Mouse (Mus musculus): ENCODE measurements around the gene Irf2bp1. TPM values are rescaled to one million over a fixed set of nuclear protein-coding genes. Genes with fewer than 3 reads are reported as not detected.

Irf2bp1 gene
- 10 to 100 TPM; 55.7 to 57.8 TPM for total RNA-seq (2021)
- long read RNA-seq, experiment 1, transcript Irf2bp1-201 (1 exons, 2,734 nt) = major isoform, 146 of 146 reads
- long read RNA-seq, experiment 1, partial matches to known transcripts = 0 of 146 reads
- long read RNA-seq, experiment 1, other reads (novel, unspliced or antisense) = 0 of 146 reads
- long read RNA-seq, experiment 2, transcript Irf2bp1-201 (1 exons, 2,734 nt) = major isoform, 104 of 104 reads
- long read RNA-seq, experiment 2, partial matches to known transcripts = 0 of 104 reads
- long read RNA-seq, experiment 2, other reads (novel, unspliced or antisense) = 0 of 104 reads

DNA sequence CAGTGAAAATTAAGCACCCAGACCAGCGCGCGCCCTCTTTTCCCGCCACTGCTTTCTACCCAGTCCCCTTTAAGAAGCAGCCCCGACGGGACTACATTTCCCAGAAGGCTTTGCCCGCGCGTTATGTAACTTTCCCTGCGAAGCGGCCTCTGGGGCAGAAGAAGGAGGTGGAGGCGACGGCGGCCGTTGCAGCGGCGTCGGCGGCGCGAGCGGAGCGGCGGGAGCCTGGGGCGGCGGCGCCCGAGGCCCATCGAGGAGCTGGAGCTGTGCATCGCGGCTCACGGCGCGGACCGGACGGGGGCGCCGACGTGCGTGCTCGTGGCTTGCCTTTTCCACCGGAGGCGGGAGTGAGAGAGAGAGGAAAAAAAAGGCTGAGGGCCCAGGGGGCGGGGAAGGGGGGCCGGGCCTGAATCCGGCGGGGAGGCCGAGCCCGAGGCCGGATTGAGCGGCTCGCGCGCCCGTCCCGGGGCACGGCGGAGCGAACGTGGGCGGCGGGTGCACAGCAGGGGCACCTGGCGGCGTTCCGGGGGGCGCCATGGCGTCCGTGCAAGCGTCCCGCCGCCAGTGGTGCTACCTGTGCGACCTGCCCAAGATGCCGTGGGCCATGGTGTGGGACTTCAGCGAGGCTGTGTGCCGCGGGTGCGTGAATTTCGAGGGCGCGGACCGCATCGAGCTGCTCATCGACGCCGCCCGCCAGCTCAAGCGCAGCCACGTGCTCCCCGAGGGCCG, at the start of gene Irf2bp1:
Gene Irf2bp1 (plus strand): TSS at position 143 of the 729 bp plus-strand sequence.
- DNase-seq (ENCODE audit: low spot score in 2 of 2) = peak; percentile 93 to 96

DNA sequence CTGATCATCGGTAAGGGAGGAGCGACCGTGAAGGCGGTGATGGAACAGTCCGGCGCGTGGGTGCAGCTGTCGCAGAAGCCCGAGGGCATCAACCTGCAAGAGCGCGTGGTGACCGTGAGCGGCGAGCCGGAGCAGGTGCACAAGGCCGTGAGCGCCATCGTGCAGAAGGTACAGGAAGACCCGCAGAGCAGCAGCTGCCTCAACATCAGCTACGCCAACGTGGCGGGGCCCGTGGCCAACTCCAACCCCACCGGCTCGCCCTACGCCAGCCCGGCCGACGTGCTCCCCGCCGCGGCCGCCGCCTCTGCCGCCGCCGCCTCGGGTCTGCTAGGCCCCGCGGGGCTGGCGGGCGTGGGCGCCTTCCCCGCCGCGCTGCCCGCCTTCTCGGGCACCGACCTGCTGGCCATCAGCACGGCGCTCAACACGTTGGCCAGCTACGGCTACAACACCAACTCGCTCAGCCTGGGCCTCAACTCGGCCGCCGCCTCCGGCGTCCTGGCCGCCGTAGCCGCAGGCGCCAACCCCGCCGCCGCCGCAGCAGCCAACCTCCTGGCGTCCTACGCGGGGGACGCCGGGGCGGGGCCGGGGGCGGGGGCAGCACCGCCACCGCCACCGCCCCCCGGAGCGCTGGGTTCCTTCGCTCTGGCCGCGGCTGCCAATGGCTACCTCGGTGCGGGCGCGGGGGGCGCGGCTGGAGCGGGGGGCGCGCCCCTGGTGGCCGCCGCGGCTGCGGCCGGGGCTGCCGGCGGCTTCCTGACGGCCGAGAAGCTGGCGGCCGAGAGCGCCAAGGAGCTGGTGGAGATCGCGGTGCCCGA, 46.1 kb upstream of the Irf2bp1 start:
- DNase-seq (ENCODE audit: low spot score in 2 of 2) = peak; percentile 47 to 74

DNA sequence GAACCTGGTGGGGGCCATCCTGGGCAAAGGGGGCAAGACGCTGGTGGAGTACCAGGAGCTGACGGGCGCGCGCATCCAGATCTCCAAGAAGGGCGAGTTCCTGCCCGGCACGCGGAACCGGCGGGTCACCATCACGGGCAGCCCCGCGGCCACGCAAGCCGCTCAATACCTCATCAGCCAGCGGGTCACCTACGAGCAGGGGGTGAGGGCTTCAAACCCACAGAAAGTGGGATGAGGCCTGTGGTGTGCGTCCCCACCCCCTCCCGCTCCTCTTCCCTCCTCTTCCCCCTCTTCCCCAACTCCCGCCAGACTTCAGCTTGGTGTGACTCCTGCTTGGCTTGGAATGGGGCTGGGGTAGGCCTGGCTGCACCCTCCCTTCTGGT, 45.5 kb upstream of the Irf2bp1 start:
- no peak for DNase-seq (ENCODE audit: low spot score in 2 of 2)

DNA sequence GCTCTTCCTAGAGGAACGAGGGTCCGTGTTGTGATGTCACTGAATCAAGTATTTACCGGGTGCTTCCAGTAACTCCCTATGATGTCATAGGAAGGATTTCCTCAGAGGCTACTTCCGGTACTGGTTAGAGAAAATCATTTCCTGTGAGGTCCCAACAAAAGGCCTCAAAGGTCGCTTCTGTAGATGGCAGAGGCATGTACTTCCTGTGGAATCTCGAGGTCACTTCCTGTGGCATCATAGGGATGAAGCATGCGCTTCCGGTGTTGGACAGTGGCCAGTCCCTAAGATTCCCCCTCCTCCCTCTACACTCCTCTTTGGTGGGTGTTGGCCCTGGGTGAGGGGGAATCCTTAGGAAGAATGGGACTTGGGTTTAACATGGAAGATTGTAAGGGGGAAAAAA, 44.4 kb upstream of the Irf2bp1 start:
- no peak for DNase-seq (ENCODE audit: low spot score in 2 of 2)

DNA sequence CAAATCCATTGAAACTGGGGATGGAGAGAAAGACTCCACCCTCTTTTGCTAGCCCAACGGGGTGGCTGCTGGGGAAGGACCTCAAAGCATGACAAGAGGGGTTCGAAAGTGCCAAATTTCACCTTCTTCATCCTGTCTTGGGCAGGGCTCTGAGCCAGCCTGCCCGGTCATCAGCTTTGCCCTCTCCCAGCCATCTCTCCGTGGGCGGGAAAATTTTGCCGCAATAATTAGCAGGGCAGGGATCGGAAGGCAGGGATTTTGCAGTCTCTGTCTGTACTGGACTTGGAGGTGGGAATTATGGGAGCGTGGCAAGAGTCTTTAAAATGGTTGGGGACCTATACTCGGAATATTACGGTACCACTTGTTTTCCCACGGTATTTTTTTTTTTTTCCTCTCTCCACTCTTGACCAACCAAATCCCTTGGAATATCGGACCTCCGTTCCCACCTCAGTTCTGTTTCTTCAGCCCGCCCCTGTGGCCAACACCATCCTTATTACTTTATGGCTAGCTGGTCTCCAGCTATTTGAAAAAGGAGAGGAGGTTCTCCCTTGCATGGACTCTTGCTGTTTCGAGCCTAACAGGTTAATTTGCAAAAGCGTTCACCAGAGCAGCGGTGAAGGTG, 41.6 kb upstream of the Irf2bp1 start:
- no peak for DNase-seq (ENCODE audit: low spot score in 2 of 2)

DNA sequence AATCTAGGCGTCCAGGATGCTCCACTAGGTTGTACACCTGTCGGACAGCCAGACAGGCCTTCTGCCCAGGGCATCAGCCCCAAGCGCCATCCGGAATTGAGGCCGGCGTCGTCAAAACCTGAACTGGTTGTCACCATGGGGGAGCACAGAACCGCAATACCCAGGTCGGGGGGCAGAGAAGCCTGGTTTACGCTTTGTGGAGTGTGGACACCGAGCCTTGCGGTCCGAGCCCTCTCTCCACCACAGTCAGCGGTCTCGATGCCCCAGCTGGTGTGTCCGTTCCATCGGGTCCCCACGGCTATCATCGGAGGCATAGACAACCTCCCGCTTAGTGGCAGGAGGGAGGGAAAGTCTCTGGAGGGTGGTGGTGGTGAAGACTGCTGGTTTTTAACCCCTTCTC, 41.0 kb upstream of the Irf2bp1 start:
- DNase-seq (ENCODE audit: low spot score in 2 of 2) = no peak

DNA sequence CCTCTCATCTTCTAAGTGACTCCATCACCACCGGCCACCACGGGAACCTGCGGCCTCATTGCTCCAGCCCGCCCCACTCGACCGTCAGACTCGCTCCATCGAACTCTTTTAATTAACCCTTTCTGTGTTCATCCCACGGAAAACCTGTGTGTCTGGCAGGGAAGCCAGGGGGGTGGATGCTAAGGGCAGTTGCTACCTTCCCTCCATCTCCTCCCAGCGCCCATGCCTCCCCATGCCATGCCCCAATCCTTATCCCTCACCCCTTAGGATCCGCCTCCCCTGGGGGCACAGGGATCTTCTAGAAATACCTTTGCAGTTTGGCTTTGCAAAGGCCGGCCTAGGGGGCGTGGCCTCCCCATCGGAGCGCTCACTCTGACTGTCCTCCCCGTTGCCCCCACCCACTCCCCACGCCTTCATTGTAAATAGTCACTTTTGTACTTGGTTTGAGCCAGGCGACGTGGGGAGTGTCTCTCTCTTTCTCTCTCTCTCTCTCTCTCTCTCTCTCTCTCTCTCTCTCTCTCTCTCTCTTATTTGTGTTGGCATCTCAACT, 40.5 kb upstream of the Irf2bp1 start:
- no peak for DNase-seq (ENCODE audit: low spot score in 2 of 2)

DNA sequence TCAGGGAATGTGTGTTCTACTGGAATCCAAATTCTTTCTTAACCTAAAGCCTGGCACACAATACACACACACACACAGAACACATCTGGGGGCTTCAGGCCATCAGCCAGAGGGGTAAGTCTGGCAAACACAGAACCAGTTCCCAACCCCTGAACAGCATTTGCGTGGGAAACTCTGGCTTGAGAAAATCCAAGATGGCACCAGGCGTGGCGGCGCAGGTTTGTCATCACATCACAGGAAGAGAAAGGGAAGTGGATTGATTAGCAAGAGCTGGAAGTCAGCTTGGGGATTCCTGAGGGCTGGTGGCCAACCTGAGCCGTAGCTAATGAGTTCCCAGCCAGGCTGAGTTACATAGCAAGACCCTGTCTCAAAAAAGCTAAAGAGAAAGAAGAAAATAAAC, 38.5 kb upstream of the Irf2bp1 start:
- DNase-seq (ENCODE audit: low spot score in 2 of 2) = no peak

DNA sequence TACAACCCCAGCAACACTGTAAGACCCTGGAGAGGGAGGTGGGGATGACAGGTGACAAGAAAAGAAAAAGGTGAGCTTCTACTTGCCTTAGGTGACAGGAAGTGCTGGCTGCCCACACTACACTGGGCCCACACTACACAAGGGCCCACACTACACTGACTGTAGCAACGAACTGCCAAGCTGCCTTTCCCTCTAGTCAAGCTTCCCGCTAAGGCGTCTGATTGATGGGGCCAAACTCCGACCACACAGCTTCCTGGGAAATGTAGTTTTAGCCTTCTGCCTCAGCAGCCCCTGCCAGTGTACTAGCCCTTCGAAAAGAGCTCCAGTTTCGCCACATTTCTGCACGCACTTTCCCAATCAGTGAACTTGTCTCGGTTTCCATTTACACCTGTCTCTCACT, 36.2 kb upstream of the Irf2bp1 start:
- no peak for DNase-seq (ENCODE audit: low spot score in 2 of 2)

DNA sequence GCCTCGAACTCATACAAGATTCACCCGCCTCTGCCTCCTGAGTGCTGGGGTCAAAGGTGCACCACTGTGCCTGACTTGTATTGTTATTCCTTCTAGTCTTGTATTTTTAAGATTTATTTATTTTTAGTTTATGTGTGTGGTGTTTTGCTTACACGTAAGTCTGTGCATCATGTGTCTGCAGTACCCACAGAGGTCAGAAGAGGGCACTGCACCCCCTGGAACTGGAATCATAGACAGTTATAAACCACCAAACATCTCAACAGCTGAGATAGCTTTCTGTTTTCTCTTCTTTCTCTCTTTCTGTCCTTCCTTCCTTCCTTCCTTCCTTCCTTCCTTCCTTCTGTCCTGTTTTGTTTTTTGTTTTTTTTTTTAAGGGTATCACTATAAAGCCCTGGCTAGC, 32.9 kb upstream of the Irf2bp1 start:
- no peak for DNase-seq (ENCODE audit: low spot score in 2 of 2)

DNA sequence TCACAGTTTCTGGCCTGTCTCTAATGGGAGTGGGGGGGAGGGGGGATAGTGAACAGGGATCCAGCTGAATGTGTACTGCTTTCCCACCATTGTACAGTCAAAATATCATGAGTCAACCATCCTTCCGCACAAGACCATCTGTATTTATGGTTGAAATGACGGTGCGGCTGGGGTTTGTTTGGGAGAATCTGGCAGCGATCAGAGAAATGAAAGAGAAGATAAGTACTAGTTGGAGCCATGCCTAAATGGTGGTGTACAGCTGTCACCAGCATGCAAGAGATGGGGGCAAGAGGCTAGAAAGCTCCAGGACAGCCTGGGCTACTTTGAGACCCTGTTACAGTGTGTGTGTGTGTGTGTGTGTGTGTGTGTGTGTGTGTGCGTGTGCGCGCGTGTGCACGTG, 25.5 kb upstream of the Irf2bp1 start:
- no peak for DNase-seq (ENCODE audit: low spot score in 2 of 2)

DNA sequence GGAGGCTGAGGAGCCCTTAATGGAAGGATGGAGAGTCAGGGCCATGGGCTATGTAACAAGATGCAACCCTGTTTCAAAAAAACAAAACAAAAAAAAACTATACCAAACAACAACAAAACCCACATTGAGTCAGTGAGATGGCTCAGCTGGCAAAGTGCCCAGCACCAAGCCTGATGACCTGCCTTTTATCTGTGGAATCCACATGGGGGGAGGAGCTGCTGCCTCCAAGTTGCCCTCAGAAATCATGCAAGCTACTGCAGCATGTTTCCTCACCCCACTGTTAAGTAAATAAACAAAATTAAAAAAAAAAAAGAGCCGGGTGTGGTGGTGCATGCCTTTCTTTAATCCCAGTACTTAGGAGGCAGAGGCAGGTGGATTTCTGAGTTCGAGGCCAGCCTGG, 17.3 kb upstream of the Irf2bp1 start:
- no peak for DNase-seq (ENCODE audit: low spot score in 2 of 2)

DNA sequence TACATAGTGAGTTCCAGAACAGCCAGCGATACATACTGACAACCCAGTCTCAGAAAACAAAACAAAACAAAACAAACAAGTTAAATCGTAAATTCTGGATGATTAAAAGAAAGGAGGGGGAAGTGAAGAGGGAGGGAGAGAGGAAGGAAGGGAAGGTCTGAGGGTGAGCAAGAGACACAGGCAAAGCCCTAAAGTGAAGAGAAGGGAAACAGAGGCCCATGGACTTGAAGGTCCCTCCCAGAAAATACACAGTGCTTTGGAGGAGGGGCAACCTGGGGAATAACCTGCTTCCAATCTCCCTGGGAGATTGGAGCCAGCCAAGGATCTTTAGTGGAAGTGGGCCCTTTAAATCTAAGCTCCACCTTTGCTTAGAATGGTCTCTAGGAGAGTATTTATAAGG, 16.7 kb upstream of the Irf2bp1 start, which contains the start of gene Nanos2:
Gene Nanos2 (plus strand): TSS at position 301 of the 400 bp plus-strand sequence.
- DNase-seq (ENCODE audit: low spot score in 2 of 2) = no peak

DNA sequence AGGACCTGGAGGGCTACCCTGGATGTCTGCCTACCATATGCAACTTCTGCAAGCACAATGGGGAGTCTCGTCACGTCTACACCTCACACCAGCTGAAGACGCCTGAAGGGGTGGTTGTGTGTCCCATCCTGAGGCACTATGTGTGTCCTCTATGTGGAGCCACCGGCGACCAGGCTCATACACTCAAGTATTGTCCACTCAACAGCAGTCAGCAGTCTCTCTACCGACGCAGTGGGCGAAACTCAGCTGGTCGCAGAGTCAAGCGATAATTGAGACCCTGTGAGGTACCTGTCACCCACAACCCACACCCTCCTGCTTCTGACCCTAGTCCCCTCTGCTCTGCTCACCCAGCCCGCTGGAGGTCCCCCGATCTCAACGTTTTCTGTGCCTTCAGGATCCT, 16.1 kb upstream of the Irf2bp1 start:
- DNase-seq (ENCODE audit: low spot score in 2 of 2) = no peak

DNA sequence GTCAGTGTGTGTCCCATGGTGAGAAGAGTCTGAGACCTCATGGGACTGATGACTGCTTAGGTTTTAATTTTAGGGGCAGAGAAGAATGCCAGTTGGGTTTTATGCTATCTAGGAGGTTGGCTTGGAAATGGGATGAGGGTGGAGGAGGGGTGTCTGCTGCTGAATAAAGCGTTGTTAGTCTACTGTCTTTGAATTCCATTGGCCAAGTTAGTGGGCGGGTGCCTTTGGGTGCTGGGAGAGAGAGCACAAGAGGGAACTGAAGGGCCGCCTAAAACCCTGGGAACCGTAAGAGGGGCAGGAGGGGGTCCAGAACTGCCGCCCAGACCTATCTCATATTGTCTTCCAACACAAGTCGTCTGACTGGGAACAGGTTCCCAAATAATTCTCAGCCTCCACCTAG, 15.1 kb upstream of the Irf2bp1 start:
- no peak for DNase-seq (ENCODE audit: low spot score in 2 of 2)

DNA sequence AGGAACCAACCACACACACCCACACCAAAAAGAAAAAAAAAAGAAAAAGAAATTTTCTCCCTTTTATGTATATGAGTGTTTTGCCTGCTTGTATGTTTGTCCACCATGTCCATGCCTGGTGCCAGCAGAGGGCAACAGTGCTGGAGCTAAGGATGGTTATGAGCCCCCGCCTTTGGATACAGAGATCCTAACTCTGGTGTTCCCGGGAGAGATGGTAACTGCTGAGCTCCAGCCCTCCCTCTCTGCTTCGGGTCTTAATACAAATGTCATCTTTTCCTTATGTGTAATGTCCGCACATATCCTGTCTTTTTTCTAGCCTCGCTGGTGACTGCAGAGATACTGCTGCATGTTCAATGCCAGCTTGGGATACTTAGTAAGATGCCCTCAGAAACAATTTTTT, 13.8 kb upstream of the Irf2bp1 start:
- DNase-seq (ENCODE audit: low spot score in 2 of 2) = no peak

DNA sequence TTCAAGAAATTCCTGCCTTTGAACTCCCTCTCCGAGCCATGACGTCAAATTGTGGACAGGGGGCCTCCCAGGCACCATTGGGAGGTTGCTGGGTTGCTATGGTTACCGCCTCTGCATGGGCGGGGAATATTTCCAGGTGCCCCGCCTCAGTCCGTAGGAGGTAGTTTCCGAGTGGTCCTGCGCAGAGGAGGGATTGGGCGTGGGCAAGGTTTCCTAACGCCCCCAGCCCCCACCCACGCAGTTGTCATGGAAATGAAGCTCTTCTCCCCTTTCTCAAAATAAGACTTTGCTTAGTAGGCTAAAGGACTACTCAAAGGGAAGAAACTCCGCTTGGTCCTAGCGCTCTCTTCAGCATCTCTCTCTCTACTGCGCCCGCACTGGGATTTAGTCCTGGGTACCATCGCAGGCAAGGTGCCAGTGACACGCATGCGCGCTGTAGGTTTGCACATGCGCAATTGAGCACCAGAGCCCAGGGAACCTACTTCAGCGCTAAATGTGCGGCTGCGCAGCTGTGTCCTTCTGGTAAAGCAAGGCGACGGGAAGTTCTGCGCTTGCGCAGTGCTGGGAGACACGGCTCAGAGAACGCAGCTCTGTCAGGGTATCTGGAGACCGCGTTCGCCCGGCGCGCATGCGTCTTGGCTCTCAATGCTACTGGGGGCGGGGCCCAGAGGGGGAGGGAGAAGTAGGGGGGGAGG, 13.1 kb upstream of the Irf2bp1 start, which contains the start of gene Mypop:
Gene Mypop (plus strand): TSS at position 645 of the 695 bp plus-strand sequence.
- peak; percentile 100 for DNase-seq (ENCODE audit: low spot score in 2 of 2)

DNA sequence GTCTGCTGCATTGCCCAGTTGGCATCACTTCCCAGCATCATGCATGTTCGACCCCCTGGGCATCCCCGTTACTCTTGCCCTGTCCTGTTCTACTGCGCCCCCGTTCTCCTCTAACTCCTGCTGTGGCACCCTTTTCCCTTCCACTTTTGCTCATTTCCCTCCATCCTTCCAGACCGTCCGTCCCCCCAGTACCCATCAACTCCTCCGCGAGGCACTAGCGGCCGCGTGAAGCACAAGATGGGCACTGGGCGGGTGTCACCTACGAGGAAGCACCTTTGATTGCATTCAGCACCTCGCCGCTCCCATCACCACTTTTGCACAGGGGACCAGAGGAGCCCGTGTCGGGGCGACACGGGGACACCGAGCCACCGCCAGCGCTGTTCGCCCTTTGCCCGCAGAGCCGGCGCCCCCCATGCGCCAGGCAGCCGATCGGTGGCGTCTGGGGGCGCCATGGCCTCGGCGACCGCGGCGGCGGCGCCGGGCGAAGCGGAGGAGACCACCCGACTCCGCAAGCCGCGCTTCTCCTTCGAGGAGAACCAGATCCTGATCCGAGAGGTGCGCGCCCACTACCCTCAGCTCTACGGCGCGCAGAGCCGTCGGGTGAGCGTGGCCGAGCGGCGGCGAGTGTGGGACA, 12.1 kb upstream of the Irf2bp1 start:
- DNase-seq (ENCODE audit: low spot score in 2 of 2) = no peak

DNA sequence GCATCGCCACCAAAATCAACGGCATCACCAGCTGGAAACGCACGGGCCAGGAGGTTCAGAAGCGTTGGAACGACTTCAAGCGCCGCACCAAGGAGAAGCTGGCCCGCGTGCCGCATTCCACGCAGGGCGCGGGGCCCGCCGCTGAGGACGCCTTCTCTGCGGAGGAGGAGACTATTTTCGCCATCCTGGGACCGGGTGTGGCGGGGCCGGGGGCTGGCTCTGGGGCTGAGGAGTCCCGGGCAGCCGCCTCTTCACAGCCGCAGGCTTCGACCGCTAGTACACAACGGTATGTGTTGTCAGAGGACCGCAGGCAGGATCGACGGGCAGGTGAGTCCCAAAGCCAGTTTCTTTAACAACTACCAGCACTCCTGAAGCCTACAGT, 11.6 kb upstream of the Irf2bp1 start:
- peak; percentile 56 to 68 for DNase-seq (ENCODE audit: low spot score in 2 of 2)

DNA sequence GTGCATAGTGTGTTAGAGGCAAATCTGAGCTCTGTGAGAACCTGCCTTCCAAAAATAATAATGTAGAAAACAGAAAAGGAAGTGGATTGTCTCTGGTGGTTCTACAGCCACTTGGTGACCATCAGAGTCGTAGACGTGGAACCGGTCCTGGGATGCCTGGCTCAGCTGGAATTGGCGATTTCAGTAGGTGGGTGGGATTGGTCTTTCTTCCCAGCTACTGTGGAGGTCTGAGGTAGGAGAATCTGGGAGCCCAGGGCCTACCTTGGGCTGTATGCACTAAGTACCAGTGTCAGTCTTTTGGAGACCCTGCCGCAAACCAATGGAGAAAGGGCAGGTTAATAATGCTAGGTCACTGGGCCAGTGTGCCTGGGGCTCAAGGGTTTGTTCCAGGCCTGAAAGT, 10.8 kb upstream of the Irf2bp1 start:
- no peak for DNase-seq (ENCODE audit: low spot score in 2 of 2)

Data from left cerebral cortex, adult 18-20 months (tissue).